Mouse (Mus musculus) cerebellum, adult 2 months (tissue): ENCODE measurements around the gene Ankrd13c.

ENCODE experiments used
- CTCF ChIP-seq: fragments of 200-500 bp; IDR thresholded peaks from 2 replicates; pipeline ENCODE4 v1.5.1; 2011; ENCODE audit warnings: low read depth, mild to moderate bottlenecking, control low read depth, low read length, moderate library complexity, borderline replicate concordance; ENCODE audit not compliant: insufficient read depth
- POLR2A ChIP-seq: fragments of 200-500 bp; IDR thresholded peaks from 2 replicates; pipeline ENCODE4 v1.6.1; 2011; ENCODE audit warnings: low read length, control low read depth, borderline replicate concordance; ENCODE audit not compliant: insufficient read depth

DNA sequence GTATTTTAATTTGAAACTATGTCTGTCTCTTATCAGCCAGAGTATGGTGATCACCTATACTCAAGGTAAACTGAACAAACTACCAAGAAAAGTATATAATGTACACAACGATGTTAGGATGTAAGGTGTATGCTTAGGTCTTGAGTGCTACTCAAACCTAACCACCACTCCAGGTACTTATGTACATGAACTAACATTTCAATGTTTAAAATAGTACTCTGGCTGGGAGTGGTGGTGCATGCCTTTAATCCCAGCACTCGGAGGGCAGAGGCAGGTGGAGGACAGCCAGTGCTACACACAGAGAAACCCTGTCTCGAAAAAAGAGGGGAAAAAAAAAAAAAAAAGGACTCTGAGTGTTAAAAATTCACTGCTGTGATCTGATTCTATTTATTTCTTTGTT, 38.9 kb upstream of the Ankrd13c start:
- TF ChIP-seq POLR2A (no peak), CTCF (no peak)
